Mouse (Mus musculus) frontal cortex, postnatal 25 days (tissue): ENCODE measurements at regions not wholly inside any gene's neighbourhood (a gene's known extent, or its start where the extent isn't known, plus 50 kb on each side); places are given as distances from the start of the nearest gene placed in this dataset.

Source experiments
- DNase-seq, 2 experiments: peaks; one replicate each; pipeline ENCODE4 v3.0.0; 2022; ENCODE audit warnings: low spot score in 2 of 2

GRCm38 (mm10) chr10:111741301-111741945 lies 231.0 kb upstream of the Krr1 start:
- DNase-seq = no peak

- DNase-seq = no peak
Observed at GRCm38 (mm10) chr10:111743291-111743690, 229.2 kb upstream of the Krr1 start.

- no peak for DNase-seq
Observed at GRCm38 (mm10) chr10:111745116-111745515, 227.3 kb upstream of the Krr1 start.

GRCm38 (mm10) chr10:111746067-111746878 lies 226.2 kb upstream of the Krr1 start:
- DNase-seq = no peak

- no peak for DNase-seq
Observed at GRCm38 (mm10) chr10:111746879-111747477, 225.5 kb upstream of the Krr1 start.

GRCm38 (mm10) chr10:111748482-111748881 lies 224.0 kb upstream of the Krr1 start:
- DNase-seq = no peak

GRCm38 (mm10) chr10:111753646-111754045 lies 218.8 kb upstream of the Krr1 start:
- no peak for DNase-seq

- no peak for DNase-seq
Observed at GRCm38 (mm10) chr10:111755964-111756363, 216.5 kb upstream of the Krr1 start.

GRCm38 (mm10) chr10:111756528-111756927 lies 215.9 kb upstream of the Krr1 start:
- DNase-seq = no peak

GRCm38 (mm10) chr10:111757689-111758088 lies 214.8 kb upstream of the Krr1 start:
- no peak for DNase-seq

- DNase-seq = no peak
Observed at GRCm38 (mm10) chr10:111759505-111759904, 213.0 kb upstream of the Krr1 start.

GRCm38 (mm10) chr10:111762751-111763528 lies 209.5 kb upstream of the Krr1 start:
- no peak for DNase-seq

GRCm38 (mm10) chr10:111767011-111767720 lies 205.3 kb upstream of the Krr1 start:
- no peak for DNase-seq

GRCm38 (mm10) chr10:111767813-111768455 lies 204.5 kb upstream of the Krr1 start:
- no peak for DNase-seq

GRCm38 (mm10) chr10:111769486-111770002 lies 202.9 kb upstream of the Krr1 start:
- DNase-seq = no peak

GRCm38 (mm10) chr10:111770027-111770426 lies 202.4 kb upstream of the Krr1 start:
- DNase-seq = no peak

- DNase-seq = no peak
Observed at GRCm38 (mm10) chr10:111771010-111771409, 201.5 kb upstream of the Krr1 start.

- no peak for DNase-seq
Observed at GRCm38 (mm10) chr10:111777559-111777958, 194.9 kb upstream of the Krr1 start.

- DNase-seq = no peak
Observed at GRCm38 (mm10) chr10:111778111-111778510, 194.4 kb upstream of the Krr1 start.

GRCm38 (mm10) chr10:111779956-111780355 lies 192.5 kb upstream of the Krr1 start:
- DNase-seq = no peak
